Comparison of ENCODE assay signal across 8 mouse cellular contexts in the genomic region with DNA sequence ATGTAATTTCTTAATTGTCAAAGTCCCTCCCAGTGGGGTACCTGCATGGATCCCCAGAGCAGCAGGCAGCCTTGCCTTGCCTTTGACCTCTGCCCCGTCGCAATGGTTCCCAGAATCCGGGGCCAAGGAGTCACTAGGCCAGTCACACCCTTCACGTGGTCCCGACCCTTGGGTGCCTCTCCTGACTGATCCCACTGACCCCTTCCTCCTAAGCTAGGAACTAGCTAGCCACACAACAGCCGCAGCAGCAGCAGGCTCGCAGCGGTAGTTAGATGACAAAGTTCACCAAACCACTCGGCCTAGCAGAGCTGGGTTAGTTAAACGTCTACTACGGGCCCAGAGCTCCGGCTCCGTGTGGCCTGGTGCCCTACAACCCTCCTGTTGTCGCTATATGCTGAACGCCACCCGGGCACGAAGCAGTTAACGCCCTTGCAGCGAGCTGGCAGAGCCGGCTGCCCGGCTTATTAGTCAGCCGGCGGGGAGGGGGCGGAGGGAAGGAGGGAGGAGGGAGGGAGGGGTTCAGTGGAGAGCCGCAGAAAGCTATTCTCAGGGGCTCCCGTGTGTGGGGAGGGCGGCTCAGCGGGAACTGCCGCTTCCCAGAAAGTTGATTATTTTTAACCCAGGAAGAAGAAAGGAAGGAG.
DNase-seq lines count a peak whose midpoint lies in the region; ATAC-seq and TF ChIP-seq lines count a peak whose summit lies in the region.

No protein-coding gene starts in this region.

- peak overlapping the region; percentile 71 for H3K9ac ChIP-seq in embryonic facial prominence, embryonic 14.5 days (ENCODE audit: low read depth, low read length)
- H3K9ac ChIP-seq in heart, embryonic 11.5 days (ENCODE audit: low read depth, low read length), result peak overlapping the region; percentile 68
- H3K9ac ChIP-seq in kidney, embryonic 14.5 days (ENCODE audit: low read depth, low read length), result peak overlapping the region; percentile 74
- H3K9ac ChIP-seq in midbrain, postnatal 0 days (replicated peaks; ENCODE audit: low read length, poor library complexity, severe bottlenecking), result peak overlapping the region; percentile 60

- no peaks in the 10 kb centered on the region for H3K9me3 ChIP-seq in embryonic facial prominence, embryonic 14.5 days (ENCODE audit: control insufficient read depth, low read length)
- H3K9me3 ChIP-seq in heart, embryonic 11.5 days (replicated peaks; ENCODE audit: control insufficient read depth, low read length), result no peaks in the 10 kb centered on the region
- no peaks in the 10 kb centered on the region for H3K9me3 ChIP-seq in kidney, embryonic 14.5 days (ENCODE audit: control insufficient read depth, low read length)
- H3K9me3 ChIP-seq in midbrain, postnatal 0 days (ENCODE audit: low read length), result no peaks in the 10 kb centered on the region

- no peaks in the 10 kb centered on the region for H3K27me3 ChIP-seq in embryonic facial prominence, embryonic 14.5 days (replicated peaks; ENCODE audit: control insufficient read depth, insufficient read depth, low read length)
- no peaks in the 10 kb centered on the region for H3K27me3 ChIP-seq in heart, embryonic 11.5 days (ENCODE audit: control insufficient read depth, insufficient read depth, low read length)
- no peaks in the 10 kb centered on the region for H3K27me3 ChIP-seq in kidney, embryonic 14.5 days (ENCODE audit: control insufficient read depth, insufficient read depth, low read length)
- H3K27me3 ChIP-seq in midbrain, postnatal 0 days (ENCODE audit: insufficient read depth, low read length), result no peaks in the 10 kb centered on the region

- H3K27ac ChIP-seq in embryonic facial prominence, embryonic 14.5 days (replicated peaks; ENCODE audit: low read depth, low read length), result peak overlapping the region; percentile 99
- H3K27ac ChIP-seq in heart, embryonic 11.5 days (ENCODE audit: low read depth, low read length), result peak overlapping the region; percentile 95
- peak overlapping the region; percentile 100 for H3K27ac ChIP-seq in kidney, embryonic 14.5 days (ENCODE audit: low read depth, low read length)
- H3K27ac ChIP-seq in midbrain, postnatal 0 days (ENCODE audit: low read depth, low read length), result peak overlapping the region; percentile 95

- peak overlapping the region; percentile 34 for H3K4me3 ChIP-seq in embryonic facial prominence, embryonic 14.5 days (ENCODE audit: low read depth, low read length)
- peak overlapping the region; percentile 28 for H3K4me3 ChIP-seq in heart, embryonic 11.5 days (ENCODE audit: low read depth, low read length)
- peak overlapping the region; percentile 23 for H3K4me3 ChIP-seq in kidney, embryonic 14.5 days (ENCODE audit: low read length)
- H3K4me3 ChIP-seq in midbrain, postnatal 0 days (ENCODE audit: low read depth, low read length), result no peak overlapping the region

- peaks cover 78% of the 10 kb centered on the region for H3K4me1 ChIP-seq in embryonic facial prominence, embryonic 14.5 days (ENCODE audit: control insufficient read depth, insufficient read depth, low read length)
- H3K4me1 ChIP-seq in heart, embryonic 11.5 days (ENCODE audit: control insufficient read depth, insufficient read depth, low read length), result peaks cover 76% of the 10 kb centered on the region
- peaks cover 74% of the 10 kb centered on the region for H3K4me1 ChIP-seq in kidney, embryonic 14.5 days (ENCODE audit: control insufficient read depth, insufficient read depth, low read length)
- H3K4me1 ChIP-seq in midbrain, postnatal 0 days (ENCODE audit: insufficient read depth, low read length), result peaks cover 52% of the 10 kb centered on the region

- 1% methylated on average over 27 of the region's 29 CpGs for WGBS in embryonic facial prominence, embryonic 14.5 days
- under 1% methylated on average over 29 of the region's 29 CpGs for WGBS in heart, embryonic 11.5 days (ENCODE audit: insufficient replicate concordance)
- 1% methylated on average over 29 of the region's 29 CpGs for WGBS in kidney, embryonic 14.5 days
- WGBS in midbrain, postnatal 0 days, result 1% methylated on average over 28 of the region's 29 CpGs

- peak; percentile 62 to 68 for DNase-seq in B cell, adult 2 months
- DNase-seq in adrenal gland, postnatal 25 days, result peak; percentile 93
- peak; percentile 98 for DNase-seq in embryonic facial prominence, embryonic 14.5 days (ENCODE audit: low spot score)
- DNase-seq in liver, result peak; percentile 84
- DNase-seq in midbrain, postnatal 0 days (ENCODE audit: low spot score), result peak; percentile 95
- DNase-seq in testis, postnatal 10 days (ENCODE audit: low spot score), result peak; percentile 90

- H3K4me2 ChIP-seq in embryonic facial prominence, embryonic 14.5 days (ENCODE audit: low read depth, low read length), result peak overlapping the region; percentile 75
- peak overlapping the region; percentile 63 for H3K4me2 ChIP-seq in heart, embryonic 11.5 days
- peak overlapping the region; percentile 56 for H3K4me2 ChIP-seq in kidney, embryonic 14.5 days (replicated peaks; ENCODE audit: low read depth, low read length)
- peak overlapping the region; percentile 51 for H3K4me2 ChIP-seq in midbrain, postnatal 0 days (ENCODE audit: low read depth, low read length, poor library complexity, severe bottlenecking)

- TF ChIP-seq CTCF in midbrain, postnatal 0 days (IDR thresholded peaks at IDR 0.05), result no peak

- ATAC-seq in embryonic facial prominence, embryonic 14.5 days (ENCODE audit: low read depth), result peak; percentile 58
- peak; percentile 67 for ATAC-seq in heart, embryonic 11.5 days (replicated peaks; ENCODE audit: insufficient number of reproducible peaks, low FRiP score, low TSS enrichment)
- ATAC-seq in kidney, embryonic 14.5 days (ENCODE audit: low FRiP score, low TSS enrichment), result peak; percentile 54
- ATAC-seq in midbrain, postnatal 0 days (ENCODE audit: low FRiP score), result peak; percentile 53

- H3K36me3 ChIP-seq in embryonic facial prominence, embryonic 14.5 days (ENCODE audit: control insufficient read depth, insufficient read depth, low read length), result no peaks in the 10 kb centered on the region
- no peaks in the 10 kb centered on the region for H3K36me3 ChIP-seq in heart, embryonic 11.5 days (ENCODE audit: control insufficient read depth, insufficient read depth, low read length)
- no peaks in the 10 kb centered on the region for H3K36me3 ChIP-seq in kidney, embryonic 14.5 days (ENCODE audit: control insufficient read depth, insufficient read depth, low read length)
- no peaks in the 10 kb centered on the region for H3K36me3 ChIP-seq in midbrain, postnatal 0 days (ENCODE audit: insufficient read depth, low read length)
